Mouse (Mus musculus) duodenum, adult 2 months (tissue): ENCODE results near the gene Tamm41. TPM values are rescaled to one million over a fixed set of nuclear protein-coding genes. Genes with fewer than 3 reads are reported as not detected.

Source experiments
- polyA plus RNA-seq: library from polyadenylated mRNA; depleted of rRNA; stranded (reverse); fragments of >200 nt; gene quantifications from 2 replicates; pipeline ENCODE4 v1.2.3, GENCODE M21; 2012; ENCODE audit warnings: low replicate concordance; rRNA removed

The Tamm41 gene
- polyA plus RNA-seq, result 38.3 and 54.6 TPM in 2 replicates

GRCm38 (mm10) chr6:115037103-115038094, at the start of gene Tamm41:
Gene Tamm41, minus strand, starts transcription at chr6:115037876.

DNA sequence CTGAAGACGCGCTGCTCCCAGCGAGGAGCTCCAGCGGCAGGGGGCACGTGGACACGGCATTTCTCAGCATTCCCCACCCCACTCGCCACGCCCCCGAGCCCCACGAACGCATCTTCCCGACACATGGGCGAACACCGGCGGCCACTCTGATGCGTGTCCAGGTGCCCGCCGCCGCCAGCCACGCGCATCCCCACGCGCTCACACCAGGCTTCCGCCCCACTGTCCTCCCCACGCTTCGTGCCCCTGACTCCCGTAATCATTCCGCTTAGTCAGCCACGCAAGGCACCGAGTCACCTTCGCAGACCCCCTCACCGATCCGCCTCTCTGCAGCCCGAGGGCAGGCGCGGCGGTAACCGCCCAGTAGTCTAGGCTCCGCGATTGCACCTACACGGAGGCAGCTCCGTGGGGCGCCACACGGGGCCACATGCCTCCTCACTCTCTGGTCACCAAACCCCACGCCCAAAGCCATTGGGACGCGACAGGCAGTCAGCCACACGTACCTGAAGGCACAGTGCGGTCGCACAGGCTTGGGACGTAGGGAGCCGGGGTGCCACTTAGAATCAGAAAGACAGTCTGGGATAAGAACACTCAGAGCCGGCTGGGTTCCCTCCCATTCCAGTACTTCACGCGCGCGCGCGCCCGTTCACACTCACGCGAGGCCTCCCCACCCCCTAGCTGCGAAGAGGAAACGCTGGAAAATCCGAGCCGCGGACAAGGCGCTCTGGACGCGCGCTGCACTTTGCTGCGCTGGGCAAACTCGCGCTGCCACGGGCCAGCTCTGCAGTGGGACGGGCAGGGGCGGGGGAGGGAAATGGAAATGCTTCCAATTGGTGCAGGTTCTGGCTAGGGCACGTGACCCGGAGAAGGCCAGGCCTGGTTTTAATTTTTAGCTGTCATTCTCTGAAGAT, 68.2 kb downstream of the Tamm41 start, which contains the start of gene Vgll4:
TSS of gene Vgll4 (minus strand) at position 782 of the 908 bp plus-strand sequence.

Other genes starting within 250 kb of the Tamm41 start
- 33.9 and 49.6 TPM in 2 replicates for gene Vgll4, start 67.9 kb downstream of the Tamm41 start, polyA plus RNA-seq
- gene Syn2, start 97.0 kb upstream of the Tamm41 start, polyA plus RNA-seq, result 3.4 and 6.2 TPM in 2 replicates
- gene Gm17482, start 189.5 kb upstream of the Tamm41 start, polyA plus RNA-seq, result not detected in 2 replicates
- gene Timp4, start 214.3 kb upstream of the Tamm41 start, polyA plus RNA-seq, result 0.26 and 1.1 TPM in 2 replicates